Mouse (Mus musculus) lung, adult 2 months (tissue): ENCODE data around the gene Glg1. TPM values are rescaled to one million over a fixed set of nuclear protein-coding genes. Genes with fewer than 3 reads are reported as not detected.
"Not testable (repeated sequence)": the region's sequence is repeated elsewhere in the genome, so short reads cannot be mapped to it uniquely, and the experiment has no call there.

Source experiments
- DNase-seq: peaks from one replicate; pipeline ENCODE4 v3.0.0; 2022
- H3K4me1 ChIP-seq: fragments of 200-500 bp; 2 replicates; pipeline ENCODE4 v1.6.1; 2011; ENCODE audit warnings: low read length; ENCODE audit not compliant: control insufficient read depth, insufficient read depth
- H3K4me3 ChIP-seq: fragments of 200-500 bp; replicated peaks from 2 replicates; pipeline ENCODE3; 2011; ENCODE audit warnings: low read depth, mild to moderate bottlenecking, control low read depth, low read length; ENCODE audit errors: extremely low read depth
- CTCF ChIP-seq: fragments of 200-500 bp; IDR thresholded peaks from 2 replicates; pipeline ENCODE4 v1.5.1; 2011; ENCODE audit warnings: mild to moderate bottlenecking, low read length, control low read depth; ENCODE audit not compliant: insufficient read depth
- POLR2A ChIP-seq: fragments of 200-500 bp; IDR thresholded peaks from 2 replicates; pipeline ENCODE4 v1.6.1; 2011; ENCODE audit warnings: low read depth, mild to moderate bottlenecking, control low read depth, low read length, borderline replicate concordance; ENCODE audit errors: extremely low read depth
- WGBS: fragments of 180-500 bp; shearing (Covaris S2); methylation state at CpG from one replicate; pipeline ENCODE4 v1.1.7; 2018; 5-methylcytosine and 5-hydroxymethylcytosine counted together
- polyA plus RNA-seq: library from polyadenylated mRNA; depleted of rRNA; stranded (reverse); fragments of >200 nt; gene quantifications from 2 replicates; pipeline ENCODE4 v1.2.3, GENCODE M21; 2012; rRNA removed

The Glg1 gene
- polyA plus RNA-seq, 1 experiment: 44.7 TPM

GRCm38 (mm10) chr8:111185472-111185947 is 73.5 kb downstream of the Glg1 start:
- no peak overlapping the region for H3K4me3 ChIP-seq
- TF ChIP-seq CTCF (no peak), POLR2A (no peak)
- no peaks in the 10 kb centered on the region for H3K4me1 ChIP-seq
- no peak for DNase-seq
- WGBS: 30% methylated on average over 4 of the region's 4 CpGs

DNA sequence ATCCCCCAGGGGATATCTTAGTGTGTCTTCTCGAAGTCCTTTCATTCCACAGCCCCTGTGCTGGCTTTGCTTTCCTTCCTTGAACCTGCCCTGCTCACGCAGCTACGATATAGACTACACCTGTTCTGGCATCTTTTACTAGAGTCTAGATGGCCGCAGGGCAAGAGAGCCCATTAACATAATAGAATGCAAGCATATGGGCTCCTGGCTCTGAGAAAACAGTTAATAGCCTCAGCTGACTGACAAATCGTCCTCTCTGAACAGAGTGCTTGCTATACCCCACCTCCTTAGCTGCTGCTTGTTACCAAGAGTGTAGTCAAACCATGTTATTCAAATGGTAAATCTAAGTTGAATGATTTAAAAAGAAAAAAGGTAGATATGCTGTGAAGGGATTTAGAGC is 87.4 kb downstream of the Glg1 start:
- no peak for DNase-seq
- Histone ChIP-seq H3K4me1 (no peaks in the 10 kb centered on the region), H3K4me3 (no peak overlapping the region)
- TF ChIP-seq CTCF (no peak), POLR2A (no peak)
- 89% methylated on average over 5 of the region's 5 CpGs for WGBS

DNA sequence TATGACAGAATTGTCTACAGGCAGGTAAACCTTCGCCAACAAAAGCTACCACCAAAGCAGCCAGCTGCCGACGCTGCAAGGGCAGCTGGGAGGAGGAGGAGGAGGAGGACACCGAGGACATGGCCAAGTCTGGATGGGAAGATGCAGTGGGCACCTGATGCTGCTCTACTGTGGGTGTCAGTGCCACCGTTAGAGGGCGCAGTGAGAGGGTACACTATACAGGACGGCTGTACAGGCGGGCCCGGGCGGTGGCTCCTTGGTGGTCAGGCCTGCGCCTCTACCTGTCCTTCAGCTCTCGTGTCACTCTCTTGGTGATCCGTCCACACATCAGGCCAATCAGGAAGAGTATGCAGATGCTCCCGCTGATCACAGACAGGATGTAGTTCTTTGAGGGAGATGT is 101.4 kb downstream of the Glg1 start:
- peak; percentile 45 for DNase-seq
- 55% methylated on average over 14 of the region's 14 CpGs for WGBS
- TF ChIP-seq CTCF (peak; percentile 61), POLR2A (no peak)
- Histone ChIP-seq H3K4me3 (no peak overlapping the region), H3K4me1 (no peaks in the 10 kb centered on the region)

- no peak for TF ChIP-seq POLR2A
- no peak for TF ChIP-seq CTCF
- WGBS: 88% methylated on average over 8 of the region's 8 CpGs
- DNase-seq: no peak
- Histone ChIP-seq H3K4me3 (no peak overlapping the region), H3K4me1 (no peaks in the 10 kb centered on the region)
Measured at GRCm38 (mm10) chr8:111155721-111156436, 103.1 kb downstream of the Glg1 start.

DNA sequence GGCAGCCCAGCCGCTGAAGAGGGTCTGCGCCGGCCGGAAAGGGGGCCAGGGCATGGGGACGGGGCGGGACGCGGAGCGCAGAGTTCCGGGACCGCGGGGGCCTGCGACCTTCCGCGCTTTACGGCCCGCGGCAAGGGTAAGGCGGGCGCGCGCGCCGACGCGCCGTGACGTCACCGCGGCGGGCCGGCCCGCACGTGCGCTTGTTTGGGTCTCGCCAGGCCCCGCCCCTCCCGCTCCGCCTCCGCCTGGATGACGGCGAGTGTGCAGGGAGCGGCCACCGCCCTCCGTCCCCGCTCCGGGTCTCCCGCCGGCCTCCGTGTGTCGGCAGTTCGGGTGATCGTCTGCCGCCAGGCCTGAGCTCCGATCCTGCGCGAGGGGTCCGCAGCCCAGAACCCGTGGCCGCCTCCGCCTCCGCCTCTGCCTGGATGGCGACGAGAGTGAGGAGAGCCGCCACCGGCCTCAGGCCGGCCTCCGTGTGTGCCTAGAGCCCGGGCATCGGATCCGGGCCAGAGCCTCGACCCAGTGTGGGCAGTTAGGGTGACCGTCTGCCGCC is 113.5 kb downstream of the Glg1 start:
- TF ChIP-seq POLR2A: peak; percentile 57; the same call in 1 of the 2 replicates
- H3K4me3 ChIP-seq: peak overlapping the region; percentile 92
- DNase-seq: peak; percentile 94
- WGBS: 1% methylated on average over 73 of the region's 74 CpGs
- H3K4me1 ChIP-seq: not testable (repeated sequence)

DNA sequence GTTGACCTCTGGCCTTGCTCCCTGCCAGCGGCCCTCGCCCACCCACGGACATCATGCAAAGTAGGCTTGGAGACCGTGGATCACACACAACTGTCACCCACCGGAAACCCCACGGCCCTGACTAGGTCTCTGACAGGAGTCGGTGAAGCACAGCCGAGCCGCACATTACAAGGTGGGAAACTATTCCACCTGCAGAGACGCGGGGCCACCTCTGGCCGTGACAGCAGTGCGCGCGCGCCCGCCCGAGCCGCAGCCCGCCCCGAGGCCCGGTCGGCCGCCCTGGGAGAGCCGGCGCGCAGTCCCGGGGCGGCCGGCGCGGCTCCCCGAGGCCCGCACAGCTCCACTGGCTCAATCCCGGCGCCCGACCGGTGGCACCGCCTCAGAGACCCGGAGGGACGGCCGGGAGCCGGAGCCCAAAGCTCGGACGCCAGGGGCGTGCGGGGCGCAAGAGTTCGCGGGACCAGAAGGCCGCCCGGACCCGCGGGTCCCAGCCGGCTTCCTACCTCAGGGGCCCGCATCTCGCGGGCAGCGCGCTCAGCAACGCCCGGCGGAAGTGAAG is 114.0 kb downstream of the Glg1 start:
- WGBS: under 1% methylated on average over 54 of the region's 63 CpGs
- DNase-seq, H3K4me1 ChIP-seq: not testable (repeated sequence)
- peak overlapping the region; percentile 82 for H3K4me3 ChIP-seq

GRCm38 (mm10) chr8:111142521-111142920 is 116.5 kb downstream of the Glg1 start:
- DNase-seq: no peak
- Histone ChIP-seq H3K4me3 (no peak overlapping the region), H3K4me1 (peaks cover 3% of the 10 kb centered on the region)
- TF ChIP-seq POLR2A: no peak
- TF ChIP-seq CTCF: no peak

GRCm38 (mm10) chr8:111130756-111131155 is 128.3 kb downstream of the Glg1 start:
- WGBS: 77% methylated on average over 2 of the region's 2 CpGs
- DNase-seq: no peak
- Histone ChIP-seq H3K4me1 (no peaks in the 10 kb centered on the region), H3K4me3 (no peak overlapping the region)
- TF ChIP-seq POLR2A: no peak
- TF ChIP-seq CTCF: no peak

- Histone ChIP-seq H3K4me3 (no peak overlapping the region), H3K4me1 (no peaks in the 10 kb centered on the region)
- no peak for TF ChIP-seq CTCF
- TF ChIP-seq POLR2A: no peak
- 95% methylated on average over 3 of the region's 3 CpGs for WGBS
- no peak for DNase-seq
Measured at GRCm38 (mm10) chr8:111119481-111119880, 139.5 kb downstream of the Glg1 start.

DNA sequence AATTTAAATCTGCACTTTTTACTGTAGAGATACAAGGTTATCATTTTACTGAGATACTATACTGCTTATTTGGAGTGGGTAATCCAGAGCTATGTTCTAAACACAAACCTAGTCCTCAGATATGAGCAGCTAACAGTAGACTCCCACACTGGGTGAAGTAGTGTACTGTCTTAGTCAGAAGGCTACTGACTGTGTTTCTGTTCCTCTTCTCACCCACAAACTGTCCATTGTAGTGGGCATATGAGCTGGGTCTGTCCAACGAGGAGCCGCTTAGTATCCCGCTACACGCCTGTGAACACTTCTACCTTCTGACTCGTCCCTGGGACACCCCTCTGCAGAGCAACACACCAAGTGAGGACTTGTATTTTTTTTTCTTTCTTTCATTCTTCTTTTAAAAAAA is 144.1 kb downstream of the Glg1 start:
- H3K4me3 ChIP-seq: no peak overlapping the region
- no peaks in the 10 kb centered on the region for H3K4me1 ChIP-seq
- no peak for TF ChIP-seq POLR2A
- no peak for TF ChIP-seq CTCF
- no peak for DNase-seq
- 86% methylated on average over 5 of the region's 5 CpGs for WGBS

Other genes with a start within 250 kb of the Glg1 start
- 2.4 and 4.9 TPM in 2 replicates for gene Ddx19b, start 227.5 kb downstream of the Glg1 start, polyA plus RNA-seq
- 20.0 and 28.7 TPM in 2 replicates for gene Aars, start 226.1 kb downstream of the Glg1 start, polyA plus RNA-seq
- 1.8 and 22.2 TPM in 2 replicates for gene Exosc6, start 202.9 kb downstream of the Glg1 start, polyA plus RNA-seq
- 0.07 TPM in 1 of 2 replicates, not detected in the other for gene Clec18a, start 166.8 kb downstream of the Glg1 start, polyA plus RNA-seq
- 12.0 and 12.5 TPM in 2 replicates for gene Pdpr, start 164.6 kb downstream of the Glg1 start, polyA plus RNA-seq
- gene Rfwd3, start 41.0 kb upstream of the Glg1 start, polyA plus RNA-seq: 8.0 and 10.8 TPM in 2 replicates
- gene Mlkl, start 79.0 kb upstream of the Glg1 start, polyA plus RNA-seq: 1.7 and 2.5 TPM in 2 replicates
- 0.80 and 1.3 TPM in 2 replicates for gene Fa2h, start 134.6 kb upstream of the Glg1 start, polyA plus RNA-seq